Mouse (Mus musculus): ENCODE measurements around the gene Aacs. TPM values are rescaled to one million over a fixed set of nuclear protein-coding genes. Genes with fewer than 3 reads are reported as not detected.

The Aacs gene
- polyA plus RNA-seq, 1 experiment from 2014 or later = 62.2 TPM

GRCm38 (mm10) chr5:125503628-125504027 lies 28.0 kb downstream of the Aacs start:
- Histone ChIP-seq H3K36me3 (peaks cover 38% of the 10 kb centered on the region), H3K27ac (no peak overlapping the region), H3K9ac (no peak overlapping the region), H3K27me3 (no peaks in the 10 kb centered on the region), H3K4me1 (peaks cover 10% of the 10 kb centered on the region; the same call in 1 of the 2 replicates), H3K4me2 (replicated peaks) (no peak overlapping the region), H3K4me3 (no peak overlapping the region), H3K9me3 (replicated peaks) (no peaks in the 10 kb centered on the region)
- no peak for ATAC-seq (ENCODE audit: low FRiP score)
- 95% methylated on average over 6 of the region's 6 CpGs for WGBS

DNA sequence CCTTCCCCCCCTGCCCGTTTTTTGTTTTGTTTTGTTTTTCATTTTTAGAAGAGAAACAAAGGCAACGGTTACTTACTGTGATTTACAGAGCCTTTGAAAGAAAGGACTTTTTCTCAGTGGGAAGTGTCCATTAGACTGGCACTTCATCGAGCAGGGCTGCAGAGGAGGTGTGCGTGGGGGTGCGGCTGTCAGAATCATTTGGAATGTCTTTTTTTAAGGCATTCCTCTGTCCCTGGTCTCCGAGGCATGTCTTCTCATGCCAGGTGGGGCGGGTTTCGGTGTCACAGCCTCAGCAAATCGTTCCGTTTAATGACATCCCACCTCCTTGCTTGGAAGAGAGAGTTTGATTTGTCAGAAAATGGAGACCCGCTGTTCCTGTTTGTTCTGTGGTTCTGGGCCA lies 29.1 kb downstream of the Aacs start:
- H3K9me3 ChIP-seq (replicated peaks) = no peaks in the 10 kb centered on the region
- H3K4me2 ChIP-seq (replicated peaks) = no peak overlapping the region
- peaks cover 10% of the 10 kb centered on the region; the same call in 1 of the 2 replicates for H3K4me1 ChIP-seq
- ATAC-seq (ENCODE audit: low FRiP score) = no peak
- H3K4me3 ChIP-seq = no peak overlapping the region
- no peak overlapping the region for H3K9ac ChIP-seq
- H3K27ac ChIP-seq = no peak overlapping the region
- WGBS = 68% methylated on average over 11 of the region's 11 CpGs
- H3K27me3 ChIP-seq = no peaks in the 10 kb centered on the region
- peaks cover 45% of the 10 kb centered on the region for H3K36me3 ChIP-seq

DNA sequence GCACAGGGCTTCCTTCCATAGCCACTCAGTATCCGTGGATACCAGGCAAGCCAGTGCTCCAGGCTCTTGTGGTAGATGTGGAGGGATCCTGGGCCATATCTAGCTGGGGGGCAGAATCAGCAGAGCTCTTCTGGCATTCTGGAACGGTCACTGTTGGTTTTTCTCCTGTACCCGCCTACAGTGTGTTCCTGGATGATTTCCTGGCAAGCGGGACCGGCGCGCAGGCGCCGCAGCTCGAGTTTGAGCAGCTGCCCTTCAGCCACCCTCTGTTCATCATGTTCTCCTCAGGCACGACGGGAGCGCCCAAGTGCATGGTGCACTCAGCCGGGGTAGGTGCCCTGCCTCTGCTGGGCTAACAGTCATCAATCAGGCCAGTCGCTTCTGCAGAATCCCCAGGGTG lies 30.4 kb downstream of the Aacs start:
- Histone ChIP-seq H3K36me3 (peaks cover 52% of the 10 kb centered on the region), H3K9ac (no peak overlapping the region), H3K4me3 (no peak overlapping the region), H3K27me3 (no peaks in the 10 kb centered on the region), H3K4me2 (replicated peaks) (no peak overlapping the region), H3K9me3 (replicated peaks) (no peaks in the 10 kb centered on the region), H3K4me1 (peaks cover 10% of the 10 kb centered on the region; the same call in 1 of the 2 replicates), H3K27ac (0 out of 2 replicates have a peak overlapping the region, but pooled peaks have one; percentile 9)
- ATAC-seq (ENCODE audit: low FRiP score) = 0 out of 2 replicates have a peak, but pooled peaks have one; percentile 20
- WGBS = 71% methylated on average over 15 of the region's 15 CpGs

- Histone ChIP-seq H3K27ac (no peak overlapping the region), H3K36me3 (peaks cover 66% of the 10 kb centered on the region), H3K4me1 (peaks cover 6% of the 10 kb centered on the region; the same call in 1 of the 2 replicates), H3K9me3 (replicated peaks) (no peaks in the 10 kb centered on the region), H3K9ac (no peak overlapping the region), H3K27me3 (no peaks in the 10 kb centered on the region), H3K4me3 (no peak overlapping the region), H3K4me2 (replicated peaks) (no peak overlapping the region)
- ATAC-seq (ENCODE audit: low FRiP score) = no peak
- WGBS = 91% methylated on average over 9 of the region's 9 CpGs
Measured at GRCm38 (mm10) chr5:125507582-125507981, 32.0 kb downstream of the Aacs start.

DNA sequence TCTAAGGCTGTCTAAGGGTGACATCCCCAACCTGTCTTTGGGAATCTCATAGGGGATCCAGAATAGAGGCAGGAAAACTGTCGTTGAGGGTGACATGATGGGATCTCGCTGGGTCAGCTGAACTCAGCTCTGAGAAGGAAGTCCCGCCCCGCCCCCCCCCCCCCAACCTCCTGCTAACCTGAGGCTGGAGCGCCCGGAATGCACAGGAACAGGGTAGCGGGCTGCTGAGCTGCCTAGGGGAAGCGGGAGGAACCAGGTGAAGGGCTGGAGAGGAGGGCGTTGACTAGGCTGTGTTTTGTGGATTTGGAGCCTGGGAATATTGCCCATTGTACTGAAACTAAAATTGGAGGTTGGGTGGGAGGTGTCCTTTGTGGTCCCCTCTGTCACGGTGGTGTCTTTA lies 32.4 kb downstream of the Aacs start:
- H3K4me2 ChIP-seq (replicated peaks) = no peak overlapping the region
- peaks cover 70% of the 10 kb centered on the region for H3K36me3 ChIP-seq
- H3K4me1 ChIP-seq = peaks cover 6% of the 10 kb centered on the region; the same call in 1 of the 2 replicates
- WGBS = 90% methylated on average over 9 of the region's 10 CpGs
- no peak overlapping the region for H3K27ac ChIP-seq
- no peaks in the 10 kb centered on the region for H3K9me3 ChIP-seq (replicated peaks)
- H3K27me3 ChIP-seq = no peaks in the 10 kb centered on the region
- no peak overlapping the region for H3K9ac ChIP-seq
- H3K4me3 ChIP-seq = no peak overlapping the region
- no peak for ATAC-seq (ENCODE audit: low FRiP score)

DNA sequence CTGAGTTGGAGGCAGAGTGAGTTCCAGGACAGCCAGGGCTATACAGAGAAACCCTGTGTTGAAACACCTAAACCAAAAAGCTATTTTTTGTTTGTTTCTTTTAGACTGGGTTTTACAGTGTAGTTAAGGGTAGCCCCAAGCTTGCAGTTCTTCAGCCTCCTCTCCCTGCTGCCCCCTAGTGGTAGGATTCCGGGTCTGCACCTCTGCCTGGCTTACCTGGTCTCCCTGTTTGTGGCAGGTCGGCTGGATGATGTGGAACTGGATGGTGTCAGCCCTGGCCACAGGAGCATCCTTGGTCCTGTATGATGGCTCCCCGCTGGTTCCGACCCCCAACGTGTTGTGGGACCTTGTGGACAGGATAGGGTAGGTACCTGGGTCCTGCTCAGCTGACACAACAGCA lies 33.9 kb downstream of the Aacs start:
- Histone ChIP-seq H3K4me1 (peaks cover 6% of the 10 kb centered on the region; the same call in 1 of the 2 replicates), H3K9me3 (replicated peaks) (no peaks in the 10 kb centered on the region), H3K4me2 (replicated peaks) (no peak overlapping the region), H3K27ac (no peak overlapping the region), H3K4me3 (no peak overlapping the region), H3K9ac (no peak overlapping the region), H3K36me3 (peaks cover 73% of the 10 kb centered on the region), H3K27me3 (no peaks in the 10 kb centered on the region)
- no peak for ATAC-seq (ENCODE audit: low FRiP score)
- 54% methylated on average over 5 of the region's 5 CpGs for WGBS

DNA sequence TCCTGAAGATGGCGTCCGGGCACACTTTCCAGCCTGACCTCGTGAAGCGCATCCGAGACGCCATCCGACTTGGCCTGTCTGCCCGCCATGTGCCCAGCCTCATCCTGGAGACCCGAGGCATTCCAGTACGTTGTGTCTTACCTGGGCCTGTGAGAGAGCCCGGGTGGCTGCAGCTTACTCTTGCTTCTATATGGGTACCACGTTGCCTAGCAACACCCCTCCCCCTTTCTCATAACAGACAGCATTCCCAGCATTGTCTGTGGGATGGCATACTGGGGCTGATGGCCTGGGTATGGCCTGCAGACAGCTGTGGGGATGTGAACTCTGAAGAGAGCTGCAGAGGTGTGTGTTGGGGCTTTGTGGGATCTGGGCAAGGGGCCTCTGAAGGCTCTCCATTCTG lies 39.4 kb downstream of the Aacs start:
- Histone ChIP-seq H3K27ac (no peak overlapping the region), H3K9ac (no peak overlapping the region)
- 0 out of 2 replicates have a peak, but pooled peaks have one; percentile 6 for ATAC-seq (ENCODE audit: low FRiP score)

GRCm38 (mm10) chr5:125518640-125519039 lies 43.0 kb downstream of the Aacs start:
- Histone ChIP-seq H3K9ac (no peak overlapping the region), H3K4me1 (peaks cover 11% of the 10 kb centered on the region), H3K9me3 (replicated peaks) (no peaks in the 10 kb centered on the region), H3K4me3 (no peak overlapping the region), H3K27ac (no peak overlapping the region), H3K36me3 (peaks cover 40% of the 10 kb centered on the region), H3K4me2 (replicated peaks) (no peak overlapping the region), H3K27me3 (no peaks in the 10 kb centered on the region)
- ATAC-seq (ENCODE audit: low FRiP score) = no peak
- 65% methylated on average over 5 of the region's 5 CpGs for WGBS

More for the DNA sequence above, 39.4 kb downstream of the Aacs start:
- no peak overlapping the region for H3K4me3 ChIP-seq
- peaks cover 74% of the 10 kb centered on the region for H3K36me3 ChIP-seq
- 86% methylated on average over 12 of the region's 12 CpGs for WGBS
- H3K4me2 ChIP-seq (replicated peaks) = no peak overlapping the region
- H3K4me1 ChIP-seq = peaks cover 7% of the 10 kb centered on the region
- no peaks in the 10 kb centered on the region for H3K27me3 ChIP-seq
- no peaks in the 10 kb centered on the region for H3K9me3 ChIP-seq (replicated peaks)

DNA sequence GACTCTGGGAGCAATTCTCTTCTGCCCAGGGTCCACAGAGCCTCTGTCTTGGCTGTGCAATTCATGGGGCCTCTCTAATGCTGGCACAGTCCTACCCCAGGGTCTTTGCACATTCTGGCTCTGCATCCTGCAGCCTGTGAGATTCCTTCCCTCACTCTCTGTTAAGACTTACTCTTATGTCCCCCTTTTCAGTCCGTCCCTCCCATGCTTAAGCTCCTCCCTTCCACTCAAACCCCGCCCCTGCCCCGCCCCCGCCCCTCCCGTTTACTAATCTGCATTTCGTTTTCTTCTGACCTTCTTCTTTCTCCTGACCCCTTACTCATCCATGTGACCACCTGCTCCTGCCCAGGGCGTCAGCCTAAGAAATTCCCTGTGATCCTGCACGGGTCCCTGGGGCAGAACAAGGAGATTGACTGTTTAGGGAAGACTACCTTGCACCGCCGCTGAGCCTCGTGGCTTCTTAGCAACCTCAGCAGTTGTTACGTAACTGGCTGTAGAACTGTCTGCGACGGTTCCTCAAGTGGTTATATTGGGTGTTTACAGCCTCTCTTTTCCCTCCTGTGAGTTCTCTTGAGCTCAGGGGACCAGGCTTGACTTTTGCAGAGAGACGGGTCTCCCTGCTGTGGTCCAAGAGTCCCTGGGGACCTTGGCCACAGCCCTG lies 45.4 kb downstream of the Aacs start:
- Histone ChIP-seq H3K27me3 (no peaks in the 10 kb centered on the region), H3K9ac (no peak overlapping the region), H3K36me3 (peaks cover 16% of the 10 kb centered on the region), H3K27ac (no peak overlapping the region), H3K4me1 (0 out of 2 replicates have a peak, but pooled peaks cover 4% of the 10 kb centered on the region), H3K9me3 (replicated peaks) (no peaks in the 10 kb centered on the region), H3K4me2 (replicated peaks) (no peak overlapping the region), H3K4me3 (no peak overlapping the region)
- 19% methylated on average over 15 of the region's 15 CpGs for WGBS
- no peak for ATAC-seq (ENCODE audit: low FRiP score)

- Histone ChIP-seq H3K27me3 (peaks cover 3% of the 10 kb centered on the region; the same call in 1 of the 2 replicates), H3K27ac (no peak overlapping the region), H3K4me3 (no peak overlapping the region), H3K4me1 (0 out of 2 replicates have a peak, but pooled peaks cover 4% of the 10 kb centered on the region), H3K4me2 (replicated peaks) (no peak overlapping the region), H3K36me3 (no peaks in the 10 kb centered on the region; the same call in 1 of the 2 replicates), H3K9ac (no peak overlapping the region), H3K9me3 (replicated peaks) (peaks cover 6% of the 10 kb centered on the region)
- ATAC-seq (ENCODE audit: low FRiP score) = no peak
- WGBS = 93% methylated on average over 2 of the region's 2 CpGs
Measured at GRCm38 (mm10) chr5:125523361-125523760, 47.7 kb downstream of the Aacs start.

GRCm38 (mm10) chr5:125525516-125525915 lies 49.9 kb downstream of the Aacs start:
- H3K4me1 ChIP-seq = 0 out of 2 replicates have a peak, but pooled peaks cover 4% of the 10 kb centered on the region
- no peak overlapping the region for H3K4me2 ChIP-seq (replicated peaks)
- H3K9me3 ChIP-seq (replicated peaks) = peaks cover 6% of the 10 kb centered on the region
- no peak overlapping the region for H3K4me3 ChIP-seq
- H3K36me3 ChIP-seq = no peaks in the 10 kb centered on the region; the same call in 1 of the 2 replicates
- 63% methylated on average over 5 of the region's 5 CpGs for WGBS
- no peak overlapping the region for H3K27ac ChIP-seq
- H3K9ac ChIP-seq = no peak overlapping the region
- H3K27me3 ChIP-seq = peaks cover 22% of the 10 kb centered on the region
- no peak for ATAC-seq (ENCODE audit: low FRiP score)

DNA sequence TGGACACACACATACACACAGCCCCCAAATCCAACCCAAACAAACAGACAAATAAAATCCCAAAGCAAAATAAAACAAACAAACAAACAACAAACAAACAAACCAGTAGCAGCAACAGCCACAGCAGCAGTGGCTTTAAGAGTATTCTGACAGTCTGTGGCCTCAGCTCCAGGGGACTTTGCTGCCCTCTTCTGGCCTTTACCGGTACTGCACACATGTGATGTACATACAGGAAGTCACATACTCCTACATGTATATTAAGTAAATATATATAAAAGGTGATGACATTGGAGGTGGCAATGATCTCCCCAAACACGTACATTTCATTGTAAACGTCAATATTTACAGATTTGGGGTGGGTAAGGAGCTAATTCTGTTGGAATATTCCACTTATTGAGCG lies 50.9 kb downstream of the Aacs start:
- H3K4me1 ChIP-seq = peaks cover 2% of the 10 kb centered on the region; the same call in 1 of the 2 replicates
- H3K4me2 ChIP-seq (replicated peaks) = no peak overlapping the region
- peaks cover 28% of the 10 kb centered on the region for H3K27me3 ChIP-seq
- no peak overlapping the region for H3K4me3 ChIP-seq
- H3K9me3 ChIP-seq (replicated peaks) = peaks cover 6% of the 10 kb centered on the region
- ATAC-seq (ENCODE audit: low FRiP score) = no peak
- no peak overlapping the region for H3K9ac ChIP-seq
- H3K27ac ChIP-seq = no peak overlapping the region
- no peaks in the 10 kb centered on the region; the same call in 1 of the 2 replicates for H3K36me3 ChIP-seq
- WGBS = 76% methylated on average over 4 of the region's 4 CpGs

- Histone ChIP-seq H3K27me3 (peaks cover 49% of the 10 kb centered on the region), H3K4me3 (no peak overlapping the region), H3K36me3 (no peaks in the 10 kb centered on the region; the same call in 1 of the 2 replicates), H3K27ac (no peak overlapping the region), H3K9ac (no peak overlapping the region), H3K4me2 (replicated peaks) (no peak overlapping the region), H3K4me1 (peaks cover 22% of the 10 kb centered on the region), H3K9me3 (replicated peaks) (peaks cover 6% of the 10 kb centered on the region)
- 4% methylated on average over 5 of the region's 5 CpGs for WGBS
- no peak for ATAC-seq (ENCODE audit: low FRiP score)
Measured at GRCm38 (mm10) chr5:125529109-125529508, 53.5 kb downstream of the Aacs start.
